Mouse (Mus musculus): ENCODE measurements around the gene Serinc5. TPM values are rescaled to one million over a fixed set of nuclear protein-coding genes. Genes with fewer than 3 reads are reported as not detected.

Gene Serinc5
- polyA plus RNA-seq, 1 experiment from 2014 or later, result 18.0 TPM

DNA sequence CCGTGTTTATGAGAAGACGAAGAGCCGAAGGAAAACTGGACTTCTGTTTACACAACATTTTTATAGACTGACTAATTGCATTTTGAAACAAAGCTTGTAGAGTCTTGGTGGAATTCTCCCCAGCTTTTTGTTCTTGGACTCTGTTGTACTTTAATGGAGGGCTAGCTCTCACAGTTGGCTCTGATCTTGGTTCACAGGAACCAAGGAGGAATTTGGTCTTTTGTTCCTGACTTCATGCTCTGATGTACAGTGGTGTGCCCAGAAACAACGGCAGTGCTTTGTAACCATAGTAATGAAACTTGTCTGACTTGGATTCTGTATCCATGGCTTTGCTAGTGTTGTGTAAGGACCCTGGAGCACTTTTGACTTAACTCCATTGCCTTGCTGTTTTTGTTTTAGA is 20.6 kb downstream of the Serinc5 start:
- 81% methylated on average over 4 of the region's 4 CpGs for WGBS
- H3K27ac ChIP-seq (ENCODE audit: low read depth, low read length), result no peak overlapping the region
- H3K4me1 ChIP-seq (ENCODE audit: control insufficient read depth, insufficient read depth, low read length), result peaks cover 28% of the 10 kb centered on the region
- no peaks in the 10 kb centered on the region for H3K27me3 ChIP-seq (ENCODE audit: control insufficient read depth, insufficient read depth, low read length)
- no peak overlapping the region for H3K9ac ChIP-seq (ENCODE audit: low read depth, low read length)
- H3K4me2 ChIP-seq (replicated peaks; ENCODE audit: low read depth, low read length), result no peak overlapping the region
- H3K4me3 ChIP-seq (ENCODE audit: low read length), result no peak overlapping the region
- H3K36me3 ChIP-seq (ENCODE audit: control insufficient read depth, insufficient read depth, low read length), result peaks cover 6% of the 10 kb centered on the region; the same call in 1 of the 2 replicates
- H3K9me3 ChIP-seq (ENCODE audit: control insufficient read depth, low read length), result no peaks in the 10 kb centered on the region
- no peak for ATAC-seq (ENCODE audit: low FRiP score, low TSS enrichment)

DNA sequence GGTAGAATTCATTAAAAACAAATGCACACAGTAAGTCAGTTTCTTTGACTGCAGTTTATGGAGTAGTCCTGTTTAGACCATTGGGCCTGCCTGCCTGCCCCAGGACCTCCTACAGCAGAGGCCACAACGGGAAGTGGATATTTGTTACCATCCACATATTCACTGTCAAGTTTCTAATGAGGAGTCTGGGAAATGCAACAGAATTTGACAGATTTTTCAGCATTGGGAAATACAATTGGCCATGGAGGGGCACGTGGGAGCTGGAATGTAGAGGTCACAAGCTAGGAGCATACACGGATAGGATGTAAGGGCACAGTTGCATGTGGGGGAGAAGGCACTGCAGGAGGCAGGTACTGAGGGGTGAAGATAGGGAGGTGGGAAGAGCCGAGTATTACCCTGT is 21.7 kb downstream of the Serinc5 start:
- no peak for ATAC-seq (ENCODE audit: low FRiP score, low TSS enrichment)
- WGBS, result 20% methylated on average over 4 of the region's 4 CpGs
- H3K9ac ChIP-seq (ENCODE audit: low read depth, low read length), result no peak overlapping the region
- H3K27ac ChIP-seq (ENCODE audit: low read depth, low read length), result no peak overlapping the region
- H3K4me3 ChIP-seq (ENCODE audit: low read length), result no peak overlapping the region
- no peaks in the 10 kb centered on the region for H3K9me3 ChIP-seq (ENCODE audit: control insufficient read depth, low read length)
- peaks cover 36% of the 10 kb centered on the region for H3K4me1 ChIP-seq (ENCODE audit: control insufficient read depth, insufficient read depth, low read length)
- H3K27me3 ChIP-seq (ENCODE audit: control insufficient read depth, insufficient read depth, low read length), result no peaks in the 10 kb centered on the region
- no peak overlapping the region for H3K4me2 ChIP-seq (replicated peaks; ENCODE audit: low read depth, low read length)
- H3K36me3 ChIP-seq (ENCODE audit: control insufficient read depth, insufficient read depth, low read length), result peaks cover 3% of the 10 kb centered on the region; the same call in 1 of the 2 replicates

DNA sequence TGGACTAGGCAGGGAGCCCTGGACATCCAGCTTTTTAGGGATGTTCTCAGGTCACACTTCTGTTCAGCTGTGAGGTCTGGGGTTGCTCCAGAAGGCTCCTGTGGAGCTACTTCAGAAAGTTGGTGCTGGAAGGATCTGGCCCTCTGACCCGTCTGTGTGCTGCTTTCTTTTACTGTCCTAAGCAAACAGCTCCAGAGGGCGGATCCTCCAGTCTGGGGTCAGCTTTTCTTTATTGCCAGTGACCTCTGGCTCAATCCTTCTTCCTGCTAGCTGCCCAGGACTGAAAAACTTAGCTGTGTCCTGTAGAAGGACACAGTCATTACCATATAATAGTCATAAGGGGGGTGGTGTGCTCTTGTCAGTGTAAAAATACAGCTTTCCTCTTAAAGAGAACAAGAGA is 24.1 kb downstream of the Serinc5 start:
- H3K27ac ChIP-seq (ENCODE audit: low read depth, low read length), result no peak overlapping the region
- no peak overlapping the region for H3K9ac ChIP-seq (ENCODE audit: low read depth, low read length)
- no peak overlapping the region for H3K4me2 ChIP-seq (replicated peaks; ENCODE audit: low read depth, low read length)
- no peak overlapping the region for H3K4me3 ChIP-seq (ENCODE audit: low read length)
- H3K4me1 ChIP-seq (ENCODE audit: control insufficient read depth, insufficient read depth, low read length), result peaks cover 43% of the 10 kb centered on the region
- 20% methylated on average over 2 of the region's 2 CpGs for WGBS
- H3K27me3 ChIP-seq (ENCODE audit: control insufficient read depth, insufficient read depth, low read length), result no peaks in the 10 kb centered on the region
- no peaks in the 10 kb centered on the region for H3K9me3 ChIP-seq (ENCODE audit: control insufficient read depth, low read length)
- ATAC-seq (ENCODE audit: low FRiP score, low TSS enrichment), result no peak
- H3K36me3 ChIP-seq (ENCODE audit: control insufficient read depth, insufficient read depth, low read length), result no peaks in the 10 kb centered on the region

DNA sequence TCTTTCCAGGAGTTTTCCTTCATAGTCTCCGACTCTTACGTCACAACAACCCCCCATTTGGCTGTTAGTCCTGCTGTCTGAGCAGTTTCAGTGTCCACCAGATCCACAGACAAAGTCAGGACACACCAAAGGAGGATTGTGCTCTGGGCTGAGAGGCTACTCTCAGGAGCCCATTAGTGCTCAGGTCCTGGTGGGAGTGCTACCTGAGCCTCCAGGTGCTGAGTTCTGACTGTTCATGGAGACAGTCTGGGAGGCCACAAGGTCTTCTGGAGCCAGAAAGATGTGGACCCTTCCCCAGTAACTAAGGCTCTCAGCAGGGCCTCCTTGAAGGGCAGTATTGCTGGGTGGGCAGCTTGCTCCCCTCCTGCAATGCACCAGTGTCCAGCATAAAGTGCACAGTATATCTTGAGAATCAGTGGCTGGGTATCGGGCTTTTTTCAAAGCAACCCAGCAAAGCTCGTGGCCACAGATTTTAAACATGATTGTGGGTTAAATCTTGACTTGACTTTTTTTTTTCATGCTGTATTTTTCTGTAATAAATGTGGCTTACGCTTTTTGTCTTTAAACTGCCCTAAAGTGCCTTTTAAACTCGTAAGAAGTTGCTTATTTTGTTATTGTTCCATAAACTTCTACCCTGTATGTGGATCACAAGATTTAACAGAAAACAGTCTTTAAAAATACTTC is 25.5 kb downstream of the Serinc5 start:
- Histone ChIP-seq H3K9ac (ENCODE audit: low read depth, low read length) (no peak overlapping the region), H3K27ac (ENCODE audit: low read depth, low read length) (peak overlapping the region; percentile 76), H3K4me3 (ENCODE audit: low read length) (no peak overlapping the region), H3K36me3 (ENCODE audit: control insufficient read depth, insufficient read depth, low read length) (no peaks in the 10 kb centered on the region), H3K9me3 (ENCODE audit: control insufficient read depth, low read length) (no peaks in the 10 kb centered on the region), H3K27me3 (ENCODE audit: control insufficient read depth, insufficient read depth, low read length) (no peaks in the 10 kb centered on the region), H3K4me1 (ENCODE audit: control insufficient read depth, insufficient read depth, low read length) (peaks cover 43% of the 10 kb centered on the region), H3K4me2 (replicated peaks; ENCODE audit: low read depth, low read length) (no peak overlapping the region)
- 39% methylated on average over 6 of the region's 6 CpGs for WGBS
- no peak for ATAC-seq (ENCODE audit: low FRiP score, low TSS enrichment)

DNA sequence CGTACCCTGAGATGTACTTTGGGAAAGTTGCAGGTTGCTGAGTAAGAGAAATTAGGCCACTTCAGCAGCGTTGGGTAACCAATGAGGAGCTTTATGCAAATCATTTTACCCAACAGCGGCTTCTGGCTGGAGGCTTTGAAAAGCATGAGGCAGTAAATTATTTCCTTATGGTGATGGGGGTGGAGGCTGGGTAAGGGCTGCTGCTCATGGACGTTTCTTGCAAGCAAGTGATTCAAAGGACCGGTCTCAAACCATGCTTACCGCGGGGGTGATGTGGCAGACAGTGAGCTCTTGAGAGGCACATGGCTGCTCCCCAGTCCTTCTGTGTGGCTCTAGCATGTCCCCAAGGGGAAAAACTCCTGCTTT is 26.0 kb downstream of the Serinc5 start:
- Histone ChIP-seq H3K4me2 (replicated peaks; ENCODE audit: low read depth, low read length) (no peak overlapping the region), H3K27me3 (ENCODE audit: control insufficient read depth, insufficient read depth, low read length) (no peaks in the 10 kb centered on the region), H3K4me1 (ENCODE audit: control insufficient read depth, insufficient read depth, low read length) (peaks cover 43% of the 10 kb centered on the region), H3K36me3 (ENCODE audit: control insufficient read depth, insufficient read depth, low read length) (no peaks in the 10 kb centered on the region), H3K9me3 (ENCODE audit: control insufficient read depth, low read length) (no peaks in the 10 kb centered on the region), H3K27ac (ENCODE audit: low read depth, low read length) (peak overlapping the region; percentile 44; the same call in 1 of the 2 replicates), H3K9ac (ENCODE audit: low read depth, low read length) (no peak overlapping the region), H3K4me3 (ENCODE audit: low read length) (no peak overlapping the region)
- peak; percentile 82 for ATAC-seq (ENCODE audit: low FRiP score, low TSS enrichment)
- WGBS, result 1% methylated on average over 7 of the region's 7 CpGs

DNA sequence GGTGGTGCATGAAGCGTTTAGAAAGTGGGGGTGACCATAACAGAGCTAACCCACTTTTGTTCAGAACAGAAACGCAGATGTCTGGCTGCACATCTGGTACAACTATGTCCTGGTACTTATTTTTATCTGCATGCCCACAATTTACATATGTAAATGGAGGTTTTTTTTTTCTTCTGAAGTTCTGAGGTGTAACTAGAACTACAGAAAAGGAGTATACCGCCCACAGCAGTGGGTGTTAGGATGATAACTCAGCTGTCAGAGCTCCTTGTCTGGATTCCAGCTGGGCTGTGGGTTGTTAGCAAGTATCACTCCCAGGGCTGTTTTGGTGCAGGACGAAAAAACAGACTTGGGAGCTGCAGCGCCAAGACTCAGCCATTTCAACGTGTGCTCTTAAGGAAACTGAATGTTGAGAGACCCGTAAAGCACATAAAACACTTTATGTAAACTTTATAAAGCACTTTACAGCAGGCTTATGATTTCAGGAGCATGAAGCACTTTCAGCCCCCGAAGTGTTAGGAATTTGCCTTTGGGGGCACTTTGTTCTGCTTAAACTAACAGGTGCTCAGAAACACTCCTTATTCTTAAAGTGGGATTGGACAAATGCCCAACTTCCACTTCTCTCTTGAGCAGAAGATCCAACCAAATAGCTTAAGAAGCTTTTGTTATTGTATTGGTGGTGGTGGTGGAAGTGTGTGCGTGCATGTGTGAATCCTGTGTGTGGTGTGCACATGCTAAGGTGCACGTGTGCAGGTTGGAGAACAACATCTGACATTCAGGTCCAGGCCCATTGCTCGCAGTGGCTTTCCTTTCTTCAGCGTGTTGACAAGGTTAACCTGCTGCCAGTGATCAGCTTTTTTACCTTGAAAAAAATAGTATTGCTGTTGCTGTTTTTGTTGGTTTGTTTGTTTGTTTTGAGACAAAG is 28.5 kb downstream of the Serinc5 start:
- H3K4me2 ChIP-seq (replicated peaks; ENCODE audit: low read depth, low read length), result no peak overlapping the region

DNA sequence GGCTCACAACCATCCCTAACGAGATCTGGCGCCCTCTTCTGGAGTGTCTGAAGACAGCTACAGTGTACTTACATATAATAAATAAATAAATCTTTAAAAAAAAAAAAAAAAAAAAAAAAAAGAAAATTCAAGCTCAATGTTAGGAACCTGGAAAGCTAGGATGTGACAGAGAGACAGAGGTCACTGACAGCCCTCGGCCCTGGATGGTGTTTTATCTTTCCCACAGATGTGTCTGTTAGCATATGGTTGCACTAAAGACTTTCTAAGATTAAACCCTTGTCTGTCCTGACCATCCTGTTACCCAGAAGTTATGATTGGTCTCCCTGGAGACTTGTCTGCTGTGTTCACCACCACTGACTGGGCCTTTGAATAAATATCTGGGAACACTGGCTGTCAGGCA is 33.3 kb downstream of the Serinc5 start:
- no peak for ATAC-seq (ENCODE audit: low FRiP score, low TSS enrichment)
- H3K27me3 ChIP-seq (ENCODE audit: control insufficient read depth, insufficient read depth, low read length), result no peaks in the 10 kb centered on the region
- no peak overlapping the region for H3K4me3 ChIP-seq (ENCODE audit: low read length)

More for the DNA sequence above, 28.5 kb downstream of the Serinc5 start:
- Histone ChIP-seq H3K27ac (ENCODE audit: low read depth, low read length) (no peak overlapping the region), H3K9ac (ENCODE audit: low read depth, low read length) (no peak overlapping the region), H3K4me1 (ENCODE audit: control insufficient read depth, insufficient read depth, low read length) (peaks cover 34% of the 10 kb centered on the region), H3K27me3 (ENCODE audit: control insufficient read depth, insufficient read depth, low read length) (no peaks in the 10 kb centered on the region), H3K36me3 (ENCODE audit: control insufficient read depth, insufficient read depth, low read length) (no peaks in the 10 kb centered on the region), H3K9me3 (ENCODE audit: control insufficient read depth, low read length) (no peaks in the 10 kb centered on the region), H3K4me3 (ENCODE audit: low read length) (no peak overlapping the region)
- 44% methylated on average over 12 of the region's 12 CpGs for WGBS
- no peak for ATAC-seq (ENCODE audit: low FRiP score, low TSS enrichment)

DNA sequence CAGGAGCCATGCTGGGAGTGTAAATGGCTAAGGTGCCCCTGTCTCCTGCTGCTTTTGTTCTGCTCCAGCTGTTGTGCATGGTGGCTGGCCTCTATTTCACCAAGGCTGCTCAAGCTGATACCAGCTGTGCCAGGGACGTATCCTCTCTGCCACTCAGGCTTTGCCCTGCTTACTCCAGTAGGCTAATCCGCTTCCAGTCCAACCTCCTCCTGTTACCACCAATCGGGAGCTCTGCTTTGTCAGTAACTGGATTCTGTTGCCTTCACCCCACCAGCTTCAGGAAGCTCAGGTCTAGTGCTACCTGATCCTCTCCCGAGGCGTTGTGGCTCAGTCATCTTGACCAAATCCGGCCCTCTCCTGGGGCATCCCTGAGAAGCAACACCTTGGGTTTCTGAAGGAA is 33.9 kb downstream of the Serinc5 start:
- H3K4me1 ChIP-seq (ENCODE audit: control insufficient read depth, insufficient read depth, low read length), result peaks cover under 1% of the 10 kb centered on the region; the same call in 1 of the 2 replicates
- H3K36me3 ChIP-seq (ENCODE audit: control insufficient read depth, insufficient read depth, low read length), result no peaks in the 10 kb centered on the region
- peak; percentile 16; the same call in 1 of the 2 replicates for ATAC-seq (ENCODE audit: low FRiP score, low TSS enrichment)
- no peaks in the 10 kb centered on the region for H3K27me3 ChIP-seq (ENCODE audit: control insufficient read depth, insufficient read depth, low read length)
- no peak overlapping the region for H3K9ac ChIP-seq (ENCODE audit: low read depth, low read length)
- no peaks in the 10 kb centered on the region for H3K9me3 ChIP-seq (ENCODE audit: control insufficient read depth, low read length)
- 53% methylated on average over 6 of the region's 6 CpGs for WGBS
- no peak overlapping the region for H3K27ac ChIP-seq (ENCODE audit: low read depth, low read length)
- H3K4me2 ChIP-seq (replicated peaks; ENCODE audit: low read depth, low read length), result no peak overlapping the region
- no peak overlapping the region for H3K4me3 ChIP-seq (ENCODE audit: low read length)

More for the DNA sequence above, 33.3 kb downstream of the Serinc5 start:
- H3K36me3 ChIP-seq (ENCODE audit: control insufficient read depth, insufficient read depth, low read length), result no peaks in the 10 kb centered on the region
- peaks cover 4% of the 10 kb centered on the region for H3K4me1 ChIP-seq (ENCODE audit: control insufficient read depth, insufficient read depth, low read length)
- no peak overlapping the region for H3K9ac ChIP-seq (ENCODE audit: low read depth, low read length)
- WGBS, result 85% methylated on average over 3 of the region's 3 CpGs
- H3K4me2 ChIP-seq (replicated peaks; ENCODE audit: low read depth, low read length), result no peak overlapping the region
- no peaks in the 10 kb centered on the region for H3K9me3 ChIP-seq (ENCODE audit: control insufficient read depth, low read length)
- H3K27ac ChIP-seq (ENCODE audit: low read depth, low read length), result no peak overlapping the region

DNA sequence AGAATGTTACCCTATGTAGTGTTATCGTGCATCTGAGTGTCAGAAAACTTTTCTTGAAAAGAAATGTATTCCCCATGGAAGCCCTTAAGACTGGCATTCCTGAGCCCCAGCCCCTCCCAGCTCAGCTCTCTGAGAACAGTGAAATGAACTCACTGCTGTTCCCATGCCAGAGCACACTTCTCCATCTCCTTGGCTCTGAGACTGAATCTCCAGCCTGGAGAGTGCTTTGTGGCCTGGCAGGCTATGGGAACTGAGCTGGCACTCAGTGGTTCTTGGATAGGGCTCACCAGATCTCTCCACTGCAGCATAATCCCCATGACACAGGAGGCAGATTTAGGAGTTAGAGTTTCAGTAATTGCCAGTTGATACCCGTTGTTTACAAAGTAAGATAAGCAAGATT is 36.8 kb downstream of the Serinc5 start:
- H3K4me1 ChIP-seq (ENCODE audit: control insufficient read depth, insufficient read depth, low read length), result no peaks in the 10 kb centered on the region
- no peaks in the 10 kb centered on the region for H3K9me3 ChIP-seq (ENCODE audit: control insufficient read depth, low read length)
- H3K9ac ChIP-seq (ENCODE audit: low read depth, low read length), result no peak overlapping the region
- H3K4me2 ChIP-seq (replicated peaks; ENCODE audit: low read depth, low read length), result no peak overlapping the region
- H3K4me3 ChIP-seq (ENCODE audit: low read length), result no peak overlapping the region
- no peak overlapping the region for H3K27ac ChIP-seq (ENCODE audit: low read depth, low read length)
- 86% methylated on average over 2 of the region's 2 CpGs for WGBS
- H3K36me3 ChIP-seq (ENCODE audit: control insufficient read depth, insufficient read depth, low read length), result no peaks in the 10 kb centered on the region
- no peaks in the 10 kb centered on the region for H3K27me3 ChIP-seq (ENCODE audit: control insufficient read depth, insufficient read depth, low read length)
- ATAC-seq (ENCODE audit: low FRiP score, low TSS enrichment), result no peak
